Mouse (Mus musculus): ENCODE measurements around the gene Cdh20.

Gene Cdh20

GRCm38 (mm10) chr1:104768371-104769249 lies at the start of gene Cdh20:
Gene Cdh20, plus strand, starts transcription at chr1:104768529.
- no peak for DNase-seq

- DNase-seq = no peak
Observed at GRCm38 (mm10) chr1:104746816-104747215, 21.5 kb upstream of the Cdh20 start.

- no peak for DNase-seq
Observed at GRCm38 (mm10) chr1:104747438-104747837, 20.9 kb upstream of the Cdh20 start.

GRCm38 (mm10) chr1:104754483-104754882 lies 13.8 kb upstream of the Cdh20 start:
- no peak for DNase-seq

- no peak for DNase-seq
Observed at GRCm38 (mm10) chr1:104755896-104756295, 12.4 kb upstream of the Cdh20 start.

GRCm38 (mm10) chr1:104769250-104769607 lies 900 bp downstream of the Cdh20 start:
- DNase-seq = no peak

GRCm38 (mm10) chr1:104771937-104772336 lies 3.6 kb downstream of the Cdh20 start:
- no peak for DNase-seq

- no peak for DNase-seq
Observed at GRCm38 (mm10) chr1:104773207-104773606, 4.9 kb downstream of the Cdh20 start.

- no peak for DNase-seq
Observed at GRCm38 (mm10) chr1:104793488-104793887, 25.2 kb downstream of the Cdh20 start.

GRCm38 (mm10) chr1:104796146-104796545 lies 27.8 kb downstream of the Cdh20 start:
- no peak for DNase-seq

GRCm38 (mm10) chr1:104797139-104797538 lies 28.8 kb downstream of the Cdh20 start:
- DNase-seq = no peak

- no peak for DNase-seq
Observed at GRCm38 (mm10) chr1:104804746-104805145, 36.4 kb downstream of the Cdh20 start.

- DNase-seq = no peak
Observed at GRCm38 (mm10) chr1:104807214-104807613, 38.9 kb downstream of the Cdh20 start.

GRCm38 (mm10) chr1:104817510-104817909 lies 49.2 kb downstream of the Cdh20 start:
- no peak for DNase-seq

GRCm38 (mm10) chr1:104828106-104828505 lies 59.8 kb downstream of the Cdh20 start:
- no peak for DNase-seq

GRCm38 (mm10) chr1:104838206-104838915 lies 70.0 kb downstream of the Cdh20 start:
- DNase-seq = no peak

- no peak for DNase-seq
Observed at GRCm38 (mm10) chr1:104839051-104839450, 70.7 kb downstream of the Cdh20 start.

GRCm38 (mm10) chr1:104848256-104848919 lies 80.1 kb downstream of the Cdh20 start:
- DNase-seq = no peak

- no peak for DNase-seq
Observed at GRCm38 (mm10) chr1:104848920-104849272, 80.6 kb downstream of the Cdh20 start.

GRCm38 (mm10) chr1:104877384-104877783 lies 109.1 kb downstream of the Cdh20 start:
- DNase-seq = no peak

- no peak for DNase-seq
Observed at GRCm38 (mm10) chr1:104901815-104902214, 133.5 kb downstream of the Cdh20 start.

- no peak for DNase-seq
Observed at GRCm38 (mm10) chr1:104903409-104903808, 135.1 kb downstream of the Cdh20 start.

- no peak for DNase-seq
Observed at GRCm38 (mm10) chr1:104912407-104912806, 144.1 kb downstream of the Cdh20 start.

GRCm38 (mm10) chr1:104916507-104916906 lies 148.2 kb downstream of the Cdh20 start:
- no peak for DNase-seq
